Mouse (Mus musculus): ENCODE measurements at regions not wholly inside any gene's neighbourhood (a gene's known extent, or its start where the extent isn't known, plus 50 kb on each side); places are given as distances from the start of the nearest gene placed in this dataset.

- no peak overlapping the region for H3K4me3 ChIP-seq (ENCODE audit: low read depth, low read length)
- H3K4me2 ChIP-seq (ENCODE audit: low read depth, low read length) = no peak overlapping the region
- H3K4me1 ChIP-seq (ENCODE audit: control insufficient read depth, low read depth, low read length) = no peaks in the 10 kb centered on the region
- no peak for ATAC-seq (ENCODE audit: low read depth)
- 26% methylated on average over 3 of the region's 3 CpGs for WGBS (ENCODE audit: insufficient replicate concordance)
- no peaks in the 10 kb centered on the region for H3K36me3 ChIP-seq (ENCODE audit: control insufficient read depth, insufficient read depth)
- no peaks in the 10 kb centered on the region for H3K9me3 ChIP-seq (replicated peaks; ENCODE audit: control insufficient read depth, low read length)
- H3K9ac ChIP-seq (ENCODE audit: low read depth, low read length) = no peak overlapping the region
- no peaks in the 10 kb centered on the region for H3K27me3 ChIP-seq (ENCODE audit: control insufficient read depth, insufficient read depth, low read depth, low read length)
- no peak overlapping the region for H3K27ac ChIP-seq (ENCODE audit: low read length)
Measured at GRCm38 (mm10) chr9:69814432-69814831, 53.7 kb upstream of the Foxb1 start.

- no peak overlapping the region for H3K9ac ChIP-seq (ENCODE audit: low read depth, low read length)
- ATAC-seq (ENCODE audit: low read depth) = no peak
- H3K36me3 ChIP-seq (ENCODE audit: control insufficient read depth, insufficient read depth) = no peaks in the 10 kb centered on the region
- H3K4me1 ChIP-seq (ENCODE audit: control insufficient read depth, low read depth, low read length) = no peaks in the 10 kb centered on the region
- H3K4me3 ChIP-seq (ENCODE audit: low read depth, low read length) = no peak overlapping the region
- H3K4me2 ChIP-seq (ENCODE audit: low read depth, low read length) = no peak overlapping the region
- no peaks in the 10 kb centered on the region for H3K27me3 ChIP-seq (ENCODE audit: control insufficient read depth, insufficient read depth, low read depth, low read length)
- no peak overlapping the region for H3K27ac ChIP-seq (ENCODE audit: low read length)
- 56% methylated on average over 9 of the region's 9 CpGs for WGBS (ENCODE audit: insufficient replicate concordance)
- no peaks in the 10 kb centered on the region for H3K9me3 ChIP-seq (replicated peaks; ENCODE audit: control insufficient read depth, low read length)
Measured at GRCm38 (mm10) chr9:69823179-69823966, 62.6 kb upstream of the Foxb1 start.

- no peaks in the 10 kb centered on the region for H3K9me3 ChIP-seq (replicated peaks; ENCODE audit: control insufficient read depth, low read length)
- H3K4me2 ChIP-seq (ENCODE audit: low read depth, low read length) = no peak overlapping the region
- H3K36me3 ChIP-seq (ENCODE audit: control insufficient read depth, insufficient read depth) = no peaks in the 10 kb centered on the region
- no peak overlapping the region for H3K27ac ChIP-seq (ENCODE audit: low read length)
- H3K4me1 ChIP-seq (ENCODE audit: control insufficient read depth, low read depth, low read length) = no peaks in the 10 kb centered on the region
- ATAC-seq (ENCODE audit: low read depth) = no peak
- no peak overlapping the region for H3K9ac ChIP-seq (ENCODE audit: low read depth, low read length)
- no peaks in the 10 kb centered on the region for H3K27me3 ChIP-seq (ENCODE audit: control insufficient read depth, insufficient read depth, low read depth, low read length)
- no peak overlapping the region for H3K4me3 ChIP-seq (ENCODE audit: low read depth, low read length)
- 64% methylated on average over 6 of the region's 6 CpGs for WGBS (ENCODE audit: insufficient replicate concordance)
Measured at GRCm38 (mm10) chr9:69828428-69828827, 67.7 kb upstream of the Foxb1 start.

GRCm38 (mm10) chr9:69835396-69835795, 74.7 kb upstream of the Foxb1 start:
- no peak overlapping the region for H3K4me3 ChIP-seq (ENCODE audit: low read depth, low read length)
- no peaks in the 10 kb centered on the region for H3K9me3 ChIP-seq (replicated peaks; ENCODE audit: control insufficient read depth, low read length)
- no peak overlapping the region for H3K9ac ChIP-seq (ENCODE audit: low read depth, low read length)
- H3K36me3 ChIP-seq (ENCODE audit: control insufficient read depth, insufficient read depth) = no peaks in the 10 kb centered on the region
- no peaks in the 10 kb centered on the region for H3K27me3 ChIP-seq (ENCODE audit: control insufficient read depth, insufficient read depth, low read depth, low read length)
- no peak for ATAC-seq (ENCODE audit: low read depth)
- no peak overlapping the region for H3K27ac ChIP-seq (ENCODE audit: low read length)
- H3K4me2 ChIP-seq (ENCODE audit: low read depth, low read length) = no peak overlapping the region
- 38% methylated on average over 4 of the region's 4 CpGs for WGBS (ENCODE audit: insufficient replicate concordance)
- H3K4me1 ChIP-seq (ENCODE audit: control insufficient read depth, low read depth, low read length) = no peaks in the 10 kb centered on the region; the same call in 1 of the 2 replicates

GRCm38 (mm10) chr9:69839198-69839597, 78.5 kb upstream of the Foxb1 start:
- no peaks in the 10 kb centered on the region for H3K36me3 ChIP-seq (ENCODE audit: control insufficient read depth, insufficient read depth)
- H3K9ac ChIP-seq (ENCODE audit: low read depth, low read length) = no peak overlapping the region
- H3K9me3 ChIP-seq (replicated peaks; ENCODE audit: control insufficient read depth, low read length) = no peaks in the 10 kb centered on the region
- no peak overlapping the region for H3K4me3 ChIP-seq (ENCODE audit: low read depth, low read length)
- no peak overlapping the region for H3K4me2 ChIP-seq (ENCODE audit: low read depth, low read length)
- no peaks in the 10 kb centered on the region; the same call in 1 of the 2 replicates for H3K4me1 ChIP-seq (ENCODE audit: control insufficient read depth, low read depth, low read length)
- 65% methylated on average over 2 of the region's 2 CpGs for WGBS (ENCODE audit: insufficient replicate concordance)
- peak; percentile 81 for ATAC-seq (ENCODE audit: low read depth)
- no peaks in the 10 kb centered on the region for H3K27me3 ChIP-seq (ENCODE audit: control insufficient read depth, insufficient read depth, low read depth, low read length)
- no peak overlapping the region for H3K27ac ChIP-seq (ENCODE audit: low read length)

GRCm38 (mm10) chr9:69844712-69845111, 84.0 kb upstream of the Foxb1 start:
- no peaks in the 10 kb centered on the region for H3K9me3 ChIP-seq (replicated peaks; ENCODE audit: control insufficient read depth, low read length)
- no peak overlapping the region for H3K4me3 ChIP-seq (ENCODE audit: low read depth, low read length)
- no peak overlapping the region for H3K9ac ChIP-seq (ENCODE audit: low read depth, low read length)
- H3K27me3 ChIP-seq (ENCODE audit: control insufficient read depth, insufficient read depth, low read depth, low read length) = no peaks in the 10 kb centered on the region
- no peaks in the 10 kb centered on the region for H3K4me1 ChIP-seq (ENCODE audit: control insufficient read depth, low read depth, low read length)
- 57% methylated on average over 6 of the region's 6 CpGs for WGBS (ENCODE audit: insufficient replicate concordance)
- ATAC-seq (ENCODE audit: low read depth) = no peak
- H3K27ac ChIP-seq (ENCODE audit: low read length) = no peak overlapping the region
- H3K36me3 ChIP-seq (ENCODE audit: control insufficient read depth, insufficient read depth) = no peaks in the 10 kb centered on the region
- no peak overlapping the region for H3K4me2 ChIP-seq (ENCODE audit: low read depth, low read length)

- no peaks in the 10 kb centered on the region for H3K4me1 ChIP-seq (ENCODE audit: control insufficient read depth, low read depth, low read length)
- no peak for ATAC-seq (ENCODE audit: low read depth)
- no peaks in the 10 kb centered on the region for H3K27me3 ChIP-seq (ENCODE audit: control insufficient read depth, insufficient read depth, low read depth, low read length)
- 64% methylated on average over 9 of the region's 9 CpGs for WGBS (ENCODE audit: insufficient replicate concordance)
- H3K36me3 ChIP-seq (ENCODE audit: control insufficient read depth, insufficient read depth) = no peaks in the 10 kb centered on the region
- no peak overlapping the region for H3K9ac ChIP-seq (ENCODE audit: low read depth, low read length)
- H3K4me2 ChIP-seq (ENCODE audit: low read depth, low read length) = no peak overlapping the region
- no peak overlapping the region for H3K4me3 ChIP-seq (ENCODE audit: low read depth, low read length)
- no peak overlapping the region for H3K27ac ChIP-seq (ENCODE audit: low read length)
- no peaks in the 10 kb centered on the region for H3K9me3 ChIP-seq (replicated peaks; ENCODE audit: control insufficient read depth, low read length)
Measured at GRCm38 (mm10) chr9:69845210-69845609, 84.5 kb upstream of the Foxb1 start.

GRCm38 (mm10) chr9:69856621-69857020, 95.9 kb upstream of the Foxb1 start:
- Histone ChIP-seq H3K9me3 (replicated peaks; ENCODE audit: control insufficient read depth, low read length) (no peaks in the 10 kb centered on the region), H3K4me2 (ENCODE audit: low read depth, low read length) (no peak overlapping the region), H3K9ac (ENCODE audit: low read depth, low read length) (no peak overlapping the region), H3K4me3 (ENCODE audit: low read depth, low read length) (no peak overlapping the region), H3K36me3 (ENCODE audit: control insufficient read depth, insufficient read depth) (no peaks in the 10 kb centered on the region), H3K27ac (ENCODE audit: low read length) (no peak overlapping the region), H3K4me1 (ENCODE audit: control insufficient read depth, low read depth, low read length) (no peaks in the 10 kb centered on the region), H3K27me3 (ENCODE audit: control insufficient read depth, insufficient read depth, low read depth, low read length) (no peaks in the 10 kb centered on the region)
- WGBS (ENCODE audit: insufficient replicate concordance) = 80% methylated on average over 7 of the region's 7 CpGs
- no peak for ATAC-seq (ENCODE audit: low read depth)

GRCm38 (mm10) chr9:69858619-69859018, 97.9 kb upstream of the Foxb1 start:
- no peaks in the 10 kb centered on the region for H3K4me1 ChIP-seq (ENCODE audit: control insufficient read depth, low read depth, low read length)
- no peaks in the 10 kb centered on the region for H3K27me3 ChIP-seq (ENCODE audit: control insufficient read depth, insufficient read depth, low read depth, low read length)
- no peaks in the 10 kb centered on the region for H3K36me3 ChIP-seq (ENCODE audit: control insufficient read depth, insufficient read depth)
- H3K4me2 ChIP-seq (ENCODE audit: low read depth, low read length) = no peak overlapping the region
- H3K9me3 ChIP-seq (replicated peaks; ENCODE audit: control insufficient read depth, low read length) = no peaks in the 10 kb centered on the region
- ATAC-seq (ENCODE audit: low read depth) = no peak
- H3K4me3 ChIP-seq (ENCODE audit: low read depth, low read length) = no peak overlapping the region
- H3K27ac ChIP-seq (ENCODE audit: low read length) = no peak overlapping the region
- WGBS (ENCODE audit: insufficient replicate concordance) = 53% methylated on average over 3 of the region's 3 CpGs
- no peak overlapping the region for H3K9ac ChIP-seq (ENCODE audit: low read depth, low read length)

Data from liver, embryonic 16.5 days (tissue).